Mouse (Mus musculus) lung, postnatal 0 days (tissue): ENCODE data around the gene Otub2.

Source experiments
- CTCF ChIP-seq: IDR thresholded peaks from 2 replicates; pipeline ENCODE4 v1.5.1; 2016; ENCODE audit warnings: antibody characterized with exemption, mild to moderate bottlenecking
- EP300 ChIP-seq: IDR thresholded peaks from 2 replicates; pipeline ENCODE4 v1.6.1; 2016; ENCODE audit warnings: antibody characterized with exemption, mild to moderate bottlenecking, control low read depth

DNA sequence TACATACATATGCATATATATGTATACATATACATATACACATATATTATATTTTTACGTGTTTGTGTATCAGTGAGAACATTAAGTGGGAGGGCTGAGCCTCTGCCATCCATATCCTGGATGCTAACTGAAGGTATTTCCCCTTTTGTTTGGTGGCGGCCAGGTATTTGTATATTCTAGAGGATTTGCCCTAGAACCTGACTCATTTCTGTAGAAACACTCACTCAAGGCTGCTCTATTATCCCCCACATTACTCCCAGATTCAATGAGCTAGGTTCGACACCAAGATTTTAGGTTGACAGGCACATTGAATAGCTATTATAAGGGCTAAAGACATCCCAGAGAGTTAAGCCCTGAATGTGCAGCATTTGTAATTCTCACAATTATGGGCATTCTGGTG is 56.6 kb downstream of the Otub2 start:
- TF ChIP-seq CTCF = no peak
- no peak for TF ChIP-seq EP300
